Mouse (Mus musculus): ENCODE measurements around the gene Ttc13.

- no peak for TF ChIP-seq CTCF (conservative IDR thresholded peaks at IDR 0.05; ENCODE audit: insufficient read depth, insufficient read length, low read depth, low read length)
- no peak for TF ChIP-seq POLR2A (IDR thresholded peaks at IDR 0.05; ENCODE audit: low read depth, low read length)
Observed at GRCm38 (mm10) chr8:124630489-124630888, 91.3 kb downstream of the Ttc13 start.

Measured in kidney, adult 2 months (tissue).